Mouse (Mus musculus) bone marrow macrophage, adult 2 months (primary cell): Measurements from ENCODE around the gene Cd28.

Experiments used
- CTCF ChIP-seq: IDR thresholded peaks from 2 replicates; pipeline ENCODE4 v1.5.1; 2012; ENCODE audit warnings: low read depth, mild to moderate bottlenecking, low read length, moderate library complexity
- POLR2A ChIP-seq: IDR thresholded peaks from 2 replicates; pipeline ENCODE4 v1.6.1; 2012; ENCODE audit warnings: mild to moderate bottlenecking, low read depth, low read length, borderline replicate concordance

DNA sequence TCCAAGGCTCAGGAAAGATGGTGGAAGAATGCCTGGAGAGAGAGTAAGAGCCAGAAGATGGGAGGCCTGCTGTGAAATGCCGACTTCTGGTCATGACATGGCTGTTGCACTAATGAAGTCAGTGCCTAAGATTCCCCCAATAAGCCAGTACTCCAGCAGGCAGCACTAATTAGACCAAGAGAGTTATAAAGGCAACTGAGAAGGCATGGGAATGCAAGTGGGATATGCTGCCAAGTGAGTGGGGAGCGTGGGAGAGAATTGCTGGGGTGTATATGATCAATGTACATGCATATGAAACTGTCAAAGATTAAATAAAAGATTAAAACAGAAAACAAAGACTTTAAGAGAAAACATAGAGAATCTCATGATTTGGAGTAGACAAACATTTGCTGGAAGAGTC is 103.4 kb downstream of the Cd28 start:
- TF ChIP-seq POLR2A = no peak
- no peak for TF ChIP-seq CTCF
